Mouse (Mus musculus) embryonic facial prominence, embryonic 12.5 days (tissue): ENCODE data around the gene Rab11fip4. TPM values are rescaled to one million over a fixed set of nuclear protein-coding genes. Genes with fewer than 3 reads are reported as not detected.
"Not testable (repeated sequence)": the region's sequence is repeated elsewhere in the genome, so short reads cannot be mapped to it uniquely, and the experiment has no call there.

Source experiments
- ATAC-seq: fragments of 200-750 bp; cut with Nextera tagmentation; 2 replicates; pipeline ENCODE4 v1.8.0; 2017; ENCODE audit not compliant: insufficient number of reproducible peaks, insufficient read depth, low FRiP score, low TSS enrichment
- H3K27ac ChIP-seq: fragments of 300-500 bp; sonication (generic); 2 replicates; pipeline ENCODE4 v1.5.1; 2016; ENCODE audit warnings: mild to moderate bottlenecking
- H3K27me3 ChIP-seq: fragments of 300-500 bp; sonication (generic); 2 replicates; pipeline ENCODE4 v1.6.1; 2016; ENCODE audit warnings: mild to moderate bottlenecking, moderate library complexity
- H3K36me3 ChIP-seq: fragments of 300-500 bp; sonication (generic); 2 replicates; pipeline ENCODE4 v1.6.1; 2016; ENCODE audit warnings: mild to moderate bottlenecking
- H3K4me1 ChIP-seq: fragments of 300-500 bp; sonication (generic); 2 replicates; pipeline ENCODE4 v1.6.1; 2016
- H3K4me2 ChIP-seq: fragments of 300-500 bp; sonication (generic); replicated peaks from 2 replicates; pipeline ENCODE4 v1.6.1; 2016; ENCODE audit warnings: mild to moderate bottlenecking, moderate library complexity
- H3K4me3 ChIP-seq: fragments of 300-500 bp; sonication (generic); 2 replicates; pipeline ENCODE4 v1.5.1; 2016; ENCODE audit warnings: mild to moderate bottlenecking
- H3K9ac ChIP-seq: fragments of 300-500 bp; sonication (generic); 2 replicates; pipeline ENCODE4 v1.6.1; 2016; ENCODE audit warnings: mild to moderate bottlenecking, moderate library complexity
- H3K9me3 ChIP-seq: fragments of 300-500 bp; sonication (generic); 2 replicates; pipeline ENCODE4 v1.6.1; 2016; ENCODE audit warnings: mild to moderate bottlenecking, moderate library complexity
- WGBS: fragments of 180-500 bp; shearing (Covaris S2); methylation state at CpG from one replicate; pipeline ENCODE4 v1.1.7; 2016; 5-methylcytosine and 5-hydroxymethylcytosine counted together
- polyA plus RNA-seq: library from polyadenylated mRNA; unstranded; fragments of >200 nt; fragmentation: Nextera tagmentation; extraction: Ambion mirVana; gene quantifications from 2 replicates; pipeline ENCODE4 v1.2.1, GENCODE M21; 2016

Gene Rab11fip4
- polyA plus RNA-seq, 1 experiment from 2014 or later, result 12.1 TPM

- 86% methylated on average over 11 of the region's 11 CpGs for WGBS
- H3K27ac ChIP-seq, result no peak overlapping the region
- ATAC-seq, result no peak
- H3K27me3 ChIP-seq, result no peaks in the 10 kb centered on the region
- no peaks in the 10 kb centered on the region for H3K9me3 ChIP-seq
- no peak overlapping the region for H3K4me3 ChIP-seq
- H3K36me3 ChIP-seq, result peaks cover 18% of the 10 kb centered on the region
- no peaks in the 10 kb centered on the region for H3K4me1 ChIP-seq
- H3K9ac ChIP-seq, result no peak overlapping the region
- no peak overlapping the region for H3K4me2 ChIP-seq
Observed at GRCm38 (mm10) chr11:79685109-79685508, 94.1 kb downstream of the Rab11fip4 start.

- Histone ChIP-seq H3K4me1 (no peaks in the 10 kb centered on the region), H3K9me3 (no peaks in the 10 kb centered on the region), H3K4me3 (no peak overlapping the region), H3K36me3 (peaks cover 34% of the 10 kb centered on the region), H3K9ac (no peak overlapping the region), H3K4me2 (no peak overlapping the region), H3K27me3 (no peaks in the 10 kb centered on the region), H3K27ac (no peak overlapping the region)
- ATAC-seq, result 0 out of 2 replicates have a peak, but pooled peaks have one; percentile 22
- 66% methylated on average over 26 of the region's 26 CpGs for WGBS
Observed at GRCm38 (mm10) chr11:79686501-79687121, 95.6 kb downstream of the Rab11fip4 start.

- H3K4me1 ChIP-seq, result no peaks in the 10 kb centered on the region
- H3K9ac ChIP-seq, result no peak overlapping the region
- H3K27me3 ChIP-seq, result no peaks in the 10 kb centered on the region
- 93% methylated on average over 1 of the region's 1 CpGs for whole genome bisulfite sequencing
- H3K4me2 ChIP-seq, result no peak overlapping the region
- no peaks in the 10 kb centered on the region for H3K9me3 ChIP-seq
- peaks cover 34% of the 10 kb centered on the region for H3K36me3 ChIP-seq
- no peak overlapping the region for H3K4me3 ChIP-seq
- H3K27ac ChIP-seq, result no peak overlapping the region
- no peak for ATAC-seq
Observed at GRCm38 (mm10) chr11:79689916-79690315, 98.9 kb downstream of the Rab11fip4 start.

- Histone ChIP-seq H3K4me2 (no peak overlapping the region), H3K4me3 (no peak overlapping the region), H3K9me3 (no peaks in the 10 kb centered on the region), H3K27ac (no peak overlapping the region), H3K4me1 (peaks cover 3% of the 10 kb centered on the region; the same call in 1 of the 2 replicates), H3K27me3 (no peaks in the 10 kb centered on the region), H3K36me3 (peaks cover 34% of the 10 kb centered on the region), H3K9ac (no peak overlapping the region)
- no peak for ATAC-seq
- 88% methylated on average over 9 of the region's 9 CpGs for WGBS
Observed at GRCm38 (mm10) chr11:79691513-79691912, 100.5 kb downstream of the Rab11fip4 start.

- Histone ChIP-seq H3K4me3 (no peak overlapping the region), H3K27me3 (no peaks in the 10 kb centered on the region), H3K4me2 (no peak overlapping the region), H3K9ac (no peak overlapping the region), H3K27ac (peak overlapping the region; percentile 78), H3K9me3 (no peaks in the 10 kb centered on the region), H3K36me3 (peaks cover 19% of the 10 kb centered on the region), H3K4me1 (peaks cover 21% of the 10 kb centered on the region)
- WGBS, result 55% methylated on average over 19 of the region's 19 CpGs
- no peak for ATAC-seq
Observed at GRCm38 (mm10) chr11:79696390-79697307, 105.6 kb downstream of the Rab11fip4 start.

GRCm38 (mm10) chr11:79698071-79698470 lies 107.1 kb downstream of the Rab11fip4 start:
- Histone ChIP-seq H3K36me3 (peaks cover 11% of the 10 kb centered on the region; the same call in 1 of the 2 replicates), H3K4me1 (peaks cover 35% of the 10 kb centered on the region), H3K27me3 (no peaks in the 10 kb centered on the region), H3K9me3 (no peaks in the 10 kb centered on the region), H3K27ac (peak overlapping the region; percentile 78; the same call in 1 of the 2 replicates), H3K4me2 (no peak overlapping the region), H3K4me3 (no peak overlapping the region), H3K9ac (no peak overlapping the region)
- WGBS, result 82% methylated on average over 5 of the region's 5 CpGs
- no peak for ATAC-seq

GRCm38 (mm10) chr11:79698542-79698941 lies 107.5 kb downstream of the Rab11fip4 start:
- peaks cover 11% of the 10 kb centered on the region; the same call in 1 of the 2 replicates for H3K36me3 ChIP-seq
- H3K9ac ChIP-seq, H3K9me3 ChIP-seq, H3K4me3 ChIP-seq, H3K4me2 ChIP-seq, H3K27ac ChIP-seq, ATAC-seq, H3K27me3 ChIP-seq: not testable (repeated sequence)
- H3K4me1 ChIP-seq, result peaks cover 40% of the 10 kb centered on the region
- 88% methylated on average over 4 of the region's 4 CpGs for WGBS

- no peak for ATAC-seq
- H3K4me1 ChIP-seq, result peaks cover 40% of the 10 kb centered on the region
- H3K27ac ChIP-seq, result 0 out of 2 replicates have a peak overlapping the region, but pooled peaks have one; percentile 46
- H3K9me3 ChIP-seq, result no peaks in the 10 kb centered on the region
- H3K27me3 ChIP-seq, result no peaks in the 10 kb centered on the region
- no peak overlapping the region for H3K4me2 ChIP-seq
- WGBS, result 84% methylated on average over 7 of the region's 7 CpGs
- H3K36me3 ChIP-seq, result 0 out of 2 replicates have a peak, but pooled peaks cover 6% of the 10 kb centered on the region
- H3K9ac ChIP-seq, result no peak overlapping the region
- H3K4me3 ChIP-seq, result no peak overlapping the region
Observed at GRCm38 (mm10) chr11:79701466-79701865, 110.5 kb downstream of the Rab11fip4 start.

GRCm38 (mm10) chr11:79702092-79702491 lies 111.1 kb downstream of the Rab11fip4 start:
- Histone ChIP-seq H3K4me3 (no peak overlapping the region), H3K4me1 (peaks cover 33% of the 10 kb centered on the region), H3K27me3 (no peaks in the 10 kb centered on the region), H3K36me3 (0 out of 2 replicates have a peak, but pooled peaks cover 6% of the 10 kb centered on the region), H3K9ac (no peak overlapping the region), H3K27ac (0 out of 2 replicates have a peak overlapping the region, but pooled peaks have one; percentile 46), H3K9me3 (no peaks in the 10 kb centered on the region), H3K4me2 (peak overlapping the region; percentile 68; the same call in 1 of the 2 replicates)
- ATAC-seq, result no peak
- WGBS, result 52% methylated on average over 6 of the region's 6 CpGs

- H3K4me3 ChIP-seq, result peak overlapping the region; percentile 79
- ATAC-seq, result no peak
- H3K9me3 ChIP-seq, result no peaks in the 10 kb centered on the region
- no peaks in the 10 kb centered on the region for H3K27me3 ChIP-seq
- peaks cover 24% of the 10 kb centered on the region for H3K4me1 ChIP-seq
- peak overlapping the region; percentile 87 for H3K9ac ChIP-seq
- H3K27ac ChIP-seq, result peak overlapping the region; percentile 98
- peak overlapping the region; percentile 68 for H3K4me2 ChIP-seq
- H3K36me3 ChIP-seq, result 0 out of 2 replicates have a peak, but pooled peaks cover 6% of the 10 kb centered on the region
- WGBS, result 4% methylated on average over 5 of the region's 5 CpGs
Observed at GRCm38 (mm10) chr11:79703452-79703851, 112.4 kb downstream of the Rab11fip4 start.

GRCm38 (mm10) chr11:79703885-79704291 lies 112.9 kb downstream of the Rab11fip4 start:
- Histone ChIP-seq H3K4me2 (peak overlapping the region; percentile 68), H3K9ac (peak overlapping the region; percentile 87), H3K4me3 (peak overlapping the region; percentile 79), H3K36me3 (0 out of 2 replicates have a peak, but pooled peaks cover 6% of the 10 kb centered on the region), H3K4me1 (peaks cover 24% of the 10 kb centered on the region), H3K27me3 (peaks cover 1% of the 10 kb centered on the region), H3K27ac (peak overlapping the region; percentile 98), H3K9me3 (no peaks in the 10 kb centered on the region)
- WGBS, result under 1% methylated on average over 27 of the region's 27 CpGs
- no peak; the same call in 1 of the 2 replicates for ATAC-seq
